Mouse (Mus musculus): ENCODE data around the gene Inha. TPM values are rescaled to one million over a fixed set of nuclear protein-coding genes. Genes with fewer than 3 reads are reported as not detected.

The Inha gene
- polyA plus RNA-seq, 1 experiment from 2014 or later, result 4.6 TPM

GRCm38 (mm10) chr1:75492579-75493170 is 14.2 kb upstream of the Inha start:
- Histone ChIP-seq H3K27ac (no peak overlapping the region), H3K4me3 (no peak overlapping the region), H3K4me2 (no peak overlapping the region), H3K36me3 (peaks cover 53% of the 10 kb centered on the region), H3K27me3 (peaks cover 17% of the 10 kb centered on the region), H3K9ac (no peak overlapping the region), H3K9me3 (no peaks in the 10 kb centered on the region), H3K4me1 (peaks cover 7% of the 10 kb centered on the region; the same call in 1 of the 2 replicates)
- WGBS, result 60% methylated on average over 24 of the region's 24 CpGs
- no peak for ATAC-seq (ENCODE audit: borderline replicate concordance, extremely low read depth, low FRiP score, low TSS enrichment)

GRCm38 (mm10) chr1:75494878-75495548 is 11.9 kb upstream of the Inha start:
- no peak overlapping the region for H3K4me2 ChIP-seq
- H3K27ac ChIP-seq, result no peak overlapping the region
- H3K9me3 ChIP-seq, result no peaks in the 10 kb centered on the region
- no peaks in the 10 kb centered on the region; the same call in 1 of the 2 replicates for H3K27me3 ChIP-seq
- ATAC-seq (ENCODE audit: borderline replicate concordance, extremely low read depth, low FRiP score, low TSS enrichment), result no peak
- 51% methylated on average over 12 of the region's 12 CpGs for WGBS
- no peaks in the 10 kb centered on the region for H3K4me1 ChIP-seq
- H3K36me3 ChIP-seq, result peaks cover 70% of the 10 kb centered on the region
- H3K9ac ChIP-seq, result no peak overlapping the region
- no peak overlapping the region for H3K4me3 ChIP-seq

- peaks cover 7% of the 10 kb centered on the region for H3K4me1 ChIP-seq
- no peak for ATAC-seq (ENCODE audit: borderline replicate concordance, extremely low read depth, low FRiP score, low TSS enrichment)
- H3K4me2 ChIP-seq, result no peak overlapping the region
- no peaks in the 10 kb centered on the region for H3K9me3 ChIP-seq
- H3K36me3 ChIP-seq, result peaks cover 78% of the 10 kb centered on the region
- H3K4me3 ChIP-seq, result no peak overlapping the region
- no peak overlapping the region for H3K9ac ChIP-seq
- no peaks in the 10 kb centered on the region for H3K27me3 ChIP-seq
- WGBS, result 77% methylated on average over 4 of the region's 4 CpGs
- no peak overlapping the region for H3K27ac ChIP-seq
Observed at GRCm38 (mm10) chr1:75498897-75499296, 8.0 kb upstream of the Inha start.

DNA sequence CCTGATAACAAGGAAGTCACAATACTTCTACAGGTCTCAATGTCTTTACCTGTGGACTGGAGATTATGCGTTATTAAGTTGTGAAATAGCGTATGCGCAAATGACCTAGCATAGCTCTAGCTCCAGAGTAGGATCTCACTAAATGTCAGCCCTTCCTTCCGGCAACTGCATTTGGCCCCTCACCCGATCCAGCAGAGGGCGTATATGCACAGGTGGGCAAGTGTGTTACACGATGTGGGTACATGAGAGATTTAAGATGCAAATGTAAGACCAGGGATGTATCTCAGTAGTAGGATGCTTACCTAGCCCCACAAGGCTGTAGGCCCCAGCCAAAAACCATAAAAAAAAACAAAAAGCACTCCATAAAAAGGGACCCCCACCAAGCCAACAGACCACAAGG is 7.4 kb upstream of the Inha start:
- no peak for ATAC-seq (ENCODE audit: borderline replicate concordance, extremely low read depth, low FRiP score, low TSS enrichment)
- 73% methylated on average over 7 of the region's 7 CpGs for whole genome bisulfite sequencing

GRCm38 (mm10) chr1:75501905-75502304 is 5.0 kb upstream of the Inha start:
- no peak for ATAC-seq (ENCODE audit: borderline replicate concordance, extremely low read depth, low FRiP score, low TSS enrichment)

More for the DNA sequence above, 7.4 kb upstream of the Inha start:
- H3K36me3 ChIP-seq, result peaks cover 81% of the 10 kb centered on the region
- no peak overlapping the region for H3K4me2 ChIP-seq
- no peak overlapping the region for H3K27ac ChIP-seq
- H3K27me3 ChIP-seq, result no peaks in the 10 kb centered on the region
- H3K4me1 ChIP-seq, result peaks cover 12% of the 10 kb centered on the region
- H3K4me3 ChIP-seq, result no peak overlapping the region
- H3K9ac ChIP-seq, result no peak overlapping the region
- no peaks in the 10 kb centered on the region for H3K9me3 ChIP-seq

GRCm38 (mm10) chr1:75502945-75503650 is 3.8 kb upstream of the Inha start:
- Histone ChIP-seq H3K9me3 (no peaks in the 10 kb centered on the region), H3K36me3 (peaks cover 56% of the 10 kb centered on the region), H3K4me3 (no peak overlapping the region), H3K9ac (no peak overlapping the region), H3K27me3 (no peaks in the 10 kb centered on the region), H3K4me1 (peaks cover 31% of the 10 kb centered on the region), H3K27ac (no peak overlapping the region), H3K4me2 (peak overlapping the region; percentile 79)
- WGBS, result 85% methylated on average over 25 of the region's 25 CpGs
- ATAC-seq (ENCODE audit: borderline replicate concordance, extremely low read depth, low FRiP score, low TSS enrichment), result no peak

More at GRCm38 (mm10) chr1:75501905-75502304, 5.0 kb upstream of the Inha start:
- Histone ChIP-seq H3K9ac (no peak overlapping the region), H3K27ac (no peak overlapping the region), H3K4me2 (no peak overlapping the region), H3K27me3 (no peaks in the 10 kb centered on the region), H3K4me3 (no peak overlapping the region), H3K36me3 (peaks cover 67% of the 10 kb centered on the region), H3K9me3 (no peaks in the 10 kb centered on the region), H3K4me1 (peaks cover 25% of the 10 kb centered on the region)
- 93% methylated on average over 9 of the region's 9 CpGs for WGBS

DNA sequence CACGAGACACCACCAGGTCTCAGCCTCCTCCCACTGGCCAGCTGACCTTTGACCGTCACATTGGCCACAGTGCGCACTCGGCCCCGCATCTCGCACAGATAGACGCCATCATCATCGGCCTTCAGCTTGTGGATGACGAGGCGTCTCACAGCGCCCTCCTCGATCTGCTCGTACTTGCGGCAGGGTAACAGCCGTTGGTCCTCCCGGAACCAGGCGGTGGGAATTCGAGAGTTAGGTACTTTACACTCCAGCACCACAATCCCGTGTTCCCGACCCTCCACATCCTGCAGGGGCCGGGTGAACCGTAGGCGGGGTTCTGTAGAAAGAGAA is 3.3 kb upstream of the Inha start:
- peak overlapping the region; percentile 7; the same call in 1 of the 2 replicates for H3K4me3 ChIP-seq
- peak overlapping the region; percentile 79 for H3K4me2 ChIP-seq
- H3K4me1 ChIP-seq, result peaks cover 31% of the 10 kb centered on the region
- no peaks in the 10 kb centered on the region for H3K9me3 ChIP-seq
- H3K36me3 ChIP-seq, result peaks cover 51% of the 10 kb centered on the region
- H3K27ac ChIP-seq, result no peak overlapping the region
- WGBS, result 71% methylated on average over 23 of the region's 23 CpGs
- no peak for ATAC-seq (ENCODE audit: borderline replicate concordance, extremely low read depth, low FRiP score, low TSS enrichment)
- H3K9ac ChIP-seq, result no peak overlapping the region
- H3K27me3 ChIP-seq, result no peaks in the 10 kb centered on the region

DNA sequence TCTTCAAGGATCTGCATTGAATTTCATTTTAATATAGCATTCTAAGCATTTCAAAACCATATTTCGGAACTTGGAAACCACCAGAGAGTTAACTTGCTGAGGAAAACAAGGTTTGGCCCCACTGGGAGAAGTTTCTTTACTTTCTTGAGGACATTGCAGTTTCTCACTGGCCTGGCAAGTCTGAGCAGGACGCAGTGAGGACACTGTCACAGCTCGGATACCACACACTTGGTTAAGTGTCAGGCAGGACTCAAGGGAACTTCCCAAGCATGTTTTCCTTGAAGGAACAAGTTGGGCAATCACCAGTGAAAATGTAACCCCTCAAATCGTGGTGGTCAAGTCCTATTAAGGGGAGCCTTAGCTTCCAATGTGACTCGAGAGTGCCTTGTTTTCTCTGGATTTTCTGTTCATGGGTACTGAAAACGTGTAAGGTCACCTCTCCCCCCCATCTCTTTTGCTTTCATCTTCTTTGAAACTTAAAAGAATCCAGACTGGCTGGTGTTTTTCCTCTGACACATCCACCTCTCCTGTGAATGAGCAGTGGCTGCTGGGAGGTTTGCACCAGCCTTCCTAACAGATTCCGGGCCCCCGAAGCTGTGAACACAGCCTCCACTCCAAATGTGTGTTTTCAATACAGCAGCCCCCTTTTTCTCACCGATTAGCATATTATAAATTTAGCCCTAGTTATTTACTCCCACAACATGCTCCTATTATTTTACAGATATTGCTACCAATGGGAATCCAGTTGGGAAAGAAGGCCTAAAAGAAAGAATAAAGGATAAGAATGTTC is 2.4 kb upstream of the Inha start:
- no peak for ATAC-seq (ENCODE audit: borderline replicate concordance, extremely low read depth, low FRiP score, low TSS enrichment)

DNA sequence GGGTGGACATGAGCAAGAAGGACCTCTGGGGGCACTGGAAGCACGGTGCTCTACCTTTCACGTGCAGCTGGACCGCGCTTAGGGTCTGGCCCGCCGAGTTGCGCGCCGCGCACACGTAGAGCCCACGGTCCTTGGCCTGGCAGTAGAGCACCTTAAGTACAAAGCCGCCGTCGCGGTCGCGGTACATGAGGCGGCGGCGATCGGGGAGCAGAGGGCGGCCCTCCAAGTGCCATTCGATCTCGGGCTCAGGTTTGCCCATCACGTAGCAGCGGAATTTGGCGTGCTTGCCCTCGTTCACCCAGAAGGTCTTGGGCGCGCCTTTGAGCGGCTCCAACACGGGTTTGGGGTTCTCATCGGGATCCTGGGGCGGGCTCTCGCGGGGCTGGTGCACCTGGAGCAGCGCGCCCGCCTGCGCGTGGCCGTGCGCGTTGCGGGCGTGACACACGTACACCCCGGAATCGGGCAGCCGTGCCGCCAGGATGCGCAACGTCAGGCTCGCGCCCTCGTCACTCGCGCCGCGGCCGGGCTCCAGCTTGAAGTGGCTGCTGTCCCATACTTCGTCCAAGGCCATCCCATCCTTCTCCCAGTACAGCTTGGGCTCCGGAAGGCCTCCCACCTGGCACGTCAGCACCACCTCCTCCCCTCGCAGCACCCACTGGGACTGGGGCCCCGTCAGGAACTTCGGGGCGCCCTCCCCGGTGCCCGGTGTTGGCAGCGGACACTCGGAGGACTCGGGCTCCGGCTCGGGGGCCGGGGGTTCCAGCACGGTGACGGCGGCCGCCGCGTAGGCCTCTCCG is 1.5 kb upstream of the Inha start:
- Histone ChIP-seq H3K4me3 (peak overlapping the region; percentile 79), H3K27ac (peak overlapping the region; percentile 98), H3K4me1 (peaks cover 34% of the 10 kb centered on the region), H3K9me3 (no peaks in the 10 kb centered on the region), H3K27me3 (no peaks in the 10 kb centered on the region), H3K4me2 (peak overlapping the region; percentile 79), H3K9ac (peak overlapping the region; percentile 99), H3K36me3 (peaks cover 33% of the 10 kb centered on the region)
- WGBS, result under 1% methylated on average over 84 of the region's 84 CpGs
- ATAC-seq (ENCODE audit: borderline replicate concordance, extremely low read depth, low FRiP score, low TSS enrichment), result peak; percentile 43

More for the DNA sequence above, 2.4 kb upstream of the Inha start:
- Histone ChIP-seq H3K36me3 (peaks cover 42% of the 10 kb centered on the region), H3K9me3 (no peaks in the 10 kb centered on the region), H3K4me2 (peak overlapping the region; percentile 79), H3K27me3 (no peaks in the 10 kb centered on the region), H3K4me1 (peaks cover 31% of the 10 kb centered on the region), H3K9ac (peak overlapping the region; percentile 99), H3K4me3 (peak overlapping the region; percentile 79), H3K27ac (peak overlapping the region; percentile 98)
- 43% methylated on average over 9 of the region's 9 CpGs for whole genome bisulfite sequencing

DNA sequence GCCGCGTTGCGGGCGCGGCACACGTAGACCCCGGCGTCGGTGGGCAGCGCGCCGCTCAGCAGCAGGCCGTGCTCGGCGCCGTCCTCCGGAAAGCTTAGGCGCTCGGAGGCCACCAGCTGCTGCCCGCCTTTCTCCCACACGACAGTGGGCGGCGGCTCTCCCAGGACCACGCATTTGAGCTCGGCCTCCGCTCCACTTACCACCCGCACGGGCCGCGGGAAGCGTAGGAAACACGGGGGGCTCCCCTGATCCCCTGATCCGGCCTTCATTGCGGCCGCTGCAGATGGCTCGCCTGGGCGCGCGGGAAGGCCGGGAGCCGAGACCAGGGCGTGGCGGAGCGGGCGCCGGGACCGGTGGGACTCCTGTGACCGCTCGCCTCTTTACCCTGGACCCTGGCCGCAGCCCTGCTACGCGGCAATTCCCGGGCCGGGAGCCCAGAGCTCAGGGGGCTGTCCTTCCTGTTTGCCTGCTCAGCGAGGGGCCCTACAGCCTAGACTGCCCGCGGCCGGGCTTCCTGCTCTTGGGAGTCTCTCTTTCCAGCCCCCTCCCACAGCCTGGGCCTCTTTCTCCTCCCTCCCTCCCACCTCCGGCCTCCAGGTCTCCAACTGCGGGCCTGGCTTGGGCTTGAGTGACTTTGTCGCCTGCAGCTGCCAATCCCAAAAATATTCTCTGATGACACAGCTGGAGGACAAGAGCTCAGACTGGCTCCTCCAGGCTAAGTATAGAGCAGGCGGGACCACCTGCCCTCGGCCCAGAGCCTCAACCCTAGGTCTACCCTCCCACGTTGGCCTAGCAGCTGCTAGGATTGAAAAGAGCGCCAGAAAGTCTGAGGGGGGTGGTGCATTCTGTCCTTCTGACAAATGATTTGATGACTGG is 683 bp upstream of the Inha start, which contains the start of gene Obsl1:
Gene Obsl1, minus strand, starts transcription at position 497 of the 876 bp plus-strand sequence.
- under 1% methylated on average over 63 of the region's 65 CpGs for WGBS
- Histone ChIP-seq H3K27me3 (no peaks in the 10 kb centered on the region), H3K9me3 (no peaks in the 10 kb centered on the region), H3K27ac (peak within 1 kb of the TSS; percentile 98), H3K4me2 (peak within 1 kb of the TSS; percentile 79), H3K4me1 (peaks cover 39% of the 10 kb centered on the region), H3K9ac (peak within 1 kb of the TSS; percentile 99), H3K4me3 (peak within 1 kb of the TSS; percentile 79), H3K36me3 (peaks cover 25% of the 10 kb centered on the region)
- ATAC-seq (ENCODE audit: borderline replicate concordance, extremely low read depth, low FRiP score, low TSS enrichment), result peak; percentile 94

Data from lung, embryonic 15.5 days (tissue).